Mouse (Mus musculus) brain, embryonic 14.5 days (tissue): ENCODE data around the gene Kcnk1.

Source experiments
- CTCF ChIP-seq: fragments of 200-500 bp; IDR thresholded peaks from 2 replicates; pipeline ENCODE4 v1.5.1; 2012; ENCODE audit warnings: inconsistent platforms, mild to moderate bottlenecking, moderate library complexity, borderline replicate concordance; ENCODE audit not compliant: insufficient read depth, insufficient read length; ENCODE audit errors: extremely low read depth
- POLR2A ChIP-seq: fragments of 200-500 bp; IDR thresholded peaks from 2 replicates; pipeline ENCODE4 v1.6.1; 2012; ENCODE audit warnings: mild to moderate bottlenecking, inconsistent platforms, borderline replicate concordance; ENCODE audit not compliant: poor library complexity, insufficient read depth, insufficient read length, severe bottlenecking; ENCODE audit errors: extremely low read depth

GRCm38 (mm10) chr8:126053911-126054310, 58.9 kb downstream of the Kcnk1 start:
- no peak for TF ChIP-seq CTCF
- TF ChIP-seq POLR2A = no peak
